Mouse (Mus musculus) layer of hippocampus, adult 2 months (tissue): ENCODE data around the gene Smc2. TPM values are rescaled to one million over a fixed set of nuclear protein-coding genes. Genes with fewer than 3 reads are reported as not detected.

Source experiments
- DNase-seq, 2 experiments: peaks; one replicate each; pipeline ENCODE4 v3.0.0; 2022; ENCODE audit warnings: low spot score in 2 of 2
- H3K27ac ChIP-seq: fragments of 200-600 bp; 2 replicates; pipeline ENCODE4 v1.8.1; 2022
- H3K4me3 ChIP-seq: fragments of 200-600 bp; 2 replicates; pipeline ENCODE4 v1.8.1; 2022; ENCODE audit warnings: mild to moderate bottlenecking
- CTCF ChIP-seq: fragments of 200-600 bp; conservative IDR thresholded peaks from 2 replicates; pipeline ENCODE4 v1.8.1; 2022; ENCODE audit warnings: antibody characterized with exemption, mild to moderate bottlenecking, moderate library complexity
- total RNA-seq, 2 experiments: library from RNA; stranded (reverse); gene quantifications; 2 replicates each; pipeline ENCODE4 v1.2.3; 2021

Gene Smc2
- total RNA-seq, 2 experiments from 2014 or later: 11.0 to 12.2 TPM

GRCm38 (mm10) chr4:52526464-52526863 is 87.4 kb downstream of the Smc2 start:
- TF ChIP-seq CTCF: no peak

GRCm38 (mm10) chr4:52530636-52531035 is 91.6 kb downstream of the Smc2 start:
- Histone ChIP-seq H3K27ac (peak overlapping the region; percentile 71), H3K4me3 (no peak overlapping the region)
- DNase-seq: peak in 1 of 2 experiments; percentile 58
- no peak for TF ChIP-seq CTCF

More at GRCm38 (mm10) chr4:52526464-52526863, 87.4 kb downstream of the Smc2 start:
- no peak overlapping the region for H3K4me3 ChIP-seq
- no peak for DNase-seq
- H3K27ac ChIP-seq: no peak overlapping the region

Other genes with a start within 250 kb of the Smc2 start
- gene Vma21-ps, start 58.0 kb downstream of the Smc2 start, total RNA-seq: not detected
- not detected for gene Toporsl, start 157.0 kb downstream of the Smc2 start, total RNA-seq